Mouse (Mus musculus) gastrocnemius, postnatal 25 days (tissue): ENCODE measurements around the gene Elmod3. TPM values are rescaled to one million over a fixed set of nuclear protein-coding genes. Genes with fewer than 3 reads are reported as not detected.
"Not testable (repeated sequence)": the region's sequence is repeated elsewhere in the genome, so short reads cannot be mapped to it uniquely, and the experiment has no call there.

ENCODE experiments used
- DNase-seq: peaks from one replicate; pipeline ENCODE4 v3.0.0; 2022
- total RNA-seq, 2 experiments: library from RNA; stranded (reverse); gene quantifications; 1 replicate in 1 of 2; 2 replicates in 1 of 2; pipeline ENCODE4 v1.2.3; 2021

Gene Elmod3
- total RNA-seq, 2 experiments from 2014 or later = 8.6 to 9.3 TPM

GRCm38 (mm10) chr6:72534035-72534809 is 64.0 kb downstream of the Elmod3 start:
- DNase-seq = peak; percentile 48

GRCm38 (mm10) chr6:72533555-72533954 is 64.7 kb downstream of the Elmod3 start:
- DNase-seq = not testable (repeated sequence)

- DNase-seq = no peak
Measured at GRCm38 (mm10) chr6:72532580-72532979, 65.6 kb downstream of the Elmod3 start.

GRCm38 (mm10) chr6:72528410-72529151 is 69.6 kb downstream of the Elmod3 start:
- no peak for DNase-seq

- no peak for DNase-seq
Measured at GRCm38 (mm10) chr6:72527070-72527469, 71.1 kb downstream of the Elmod3 start.

GRCm38 (mm10) chr6:72524160-72524559 is 74.1 kb downstream of the Elmod3 start:
- no peak for DNase-seq

GRCm38 (mm10) chr6:72523222-72523621 is 75.0 kb downstream of the Elmod3 start:
- no peak for DNase-seq

- DNase-seq = no peak
Measured at GRCm38 (mm10) chr6:72522288-72522687, 75.9 kb downstream of the Elmod3 start.

GRCm38 (mm10) chr6:72521607-72522006 is 76.6 kb downstream of the Elmod3 start, which contains the start of gene Sh2d6:
TSS of gene Sh2d6 (minus strand) at chr6:72521707.
- no peak for DNase-seq

- DNase-seq = no peak
Measured at GRCm38 (mm10) chr6:72520904-72521303, 77.3 kb downstream of the Elmod3 start.

GRCm38 (mm10) chr6:72519892-72520663 is 78.1 kb downstream of the Elmod3 start:
- peak; percentile 50 for DNase-seq

GRCm38 (mm10) chr6:72519303-72519702 is 78.9 kb downstream of the Elmod3 start:
- no peak for DNase-seq

- DNase-seq = no peak
Measured at GRCm38 (mm10) chr6:72518842-72519241, 79.4 kb downstream of the Elmod3 start.

Other genes with a start within 250 kb of the Elmod3 start
- 10 to 100 TPM; 14.8 to 17.3 TPM for gene Tmem150a, start 243.0 kb downstream of the Elmod3 start, total RNA-seq
- 10 to 100 TPM; 23.8 to 28.8 TPM for gene Rnf181, start 231.5 kb downstream of the Elmod3 start, total RNA-seq
- 10 to 100 TPM; 97.2 to 99.9 TPM for gene Vamp5, start 217.9 kb downstream of the Elmod3 start, total RNA-seq
- gene Vamp8, start 207.7 kb downstream of the Elmod3 start, total RNA-seq = 10 to 100 TPM; 44.2 to 49.7 TPM
- gene Ggcx, start 184.1 kb downstream of the Elmod3 start, total RNA-seq = 10 to 100 TPM; 12.3 to 16.4 TPM
- gene Mat2a, start 158.9 kb downstream of the Elmod3 start, total RNA-seq = 100 to 1,000 TPM; 113 to 118 TPM
- gene Sh2d6, start 76.7 kb downstream of the Elmod3 start, total RNA-seq = 1 to 10 TPM in 1 of 2 experiments, under 1 TPM in 1; 1.00 to 1.3 TPM
- gene Capg, start 54.0 kb downstream of the Elmod3 start, total RNA-seq = 10 to 100 TPM in 1 of 2 experiments, 1 to 10 TPM in 1; 8.1 to 10.5 TPM
- gene Retsat, start 62 bp upstream of the Elmod3 start, total RNA-seq = 10 to 100 TPM; 55.9 to 73.4 TPM
- gene Tgoln1, start 18.6 kb upstream of the Elmod3 start, total RNA-seq = 10 to 100 TPM; 20.6 to 22.9 TPM
- 1 to 10 TPM; 4.8 to 5.8 TPM for gene Tcf7l1, start 190.8 kb upstream of the Elmod3 start, total RNA-seq